In genomic region chr5:142327261-142327660, GRCm38 (mm10) we compare ENCODE assay signal across 9 mouse cellular contexts.
DNase-seq lines count a peak whose midpoint lies in the region; ATAC-seq and TF ChIP-seq lines count a peak whose summit lies in the region.
"Had no signal": no experiment of that assay in that cellular context is flagged by ENCODE, and none has a peak within 500 bp of the region (broad histone marks: within the 10 kb centered on the region; RNA-seq: fewer than 3 reads in every experiment).

No protein-coding gene starts in this region.

- peak; percentile 52 for DNase-seq in 3T3-L1 (ENCODE audit: low read depth, low spot score)
- DNase-seq in ES-CJ7 (ENCODE audit: low read depth, low spot score): peak; percentile 87

- WGBS in intestine, postnatal 0 days: 66% methylated on average over 6 of the region's 6 CpGs
- 76% methylated on average over 6 of the region's 6 CpGs for WGBS in intestine, embryonic 16.5 days
- WGBS in kidney, embryonic 16.5 days: 73% methylated on average over 6 of the region's 6 CpGs

- ATAC-seq in intestine, postnatal 0 days: no peak
- ATAC-seq in intestine, embryonic 16.5 days: no peak
- peak; percentile 68; the same call in 1 of the 2 replicates for ATAC-seq in common myeloid progenitor, adult 5-6 weeks (replicated peaks; ENCODE audit: low read depth, poor library complexity, severe bottlenecking)
- peak; percentile 80 for ATAC-seq in megakaryocyte-erythroid progenitor cell, adult 5-6 weeks (replicated peaks; ENCODE audit: low FRiP score, low TSS enrichment, poor library complexity, severe bottlenecking)
- ATAC-seq in erythroid progenitor cell, adult 5-6 weeks (replicated peaks; ENCODE audit: low FRiP score, poor library complexity, severe bottlenecking): no peak
- ATAC-seq in kidney, embryonic 16.5 days (ENCODE audit: low FRiP score, low TSS enrichment): no peak

- peak; percentile 70 for TF ChIP-seq CTCF in intestine, postnatal 0 days (IDR thresholded peaks at IDR 0.05; ENCODE audit: low read depth)

- no peak overlapping the region for H3K27ac ChIP-seq in intestine, postnatal 0 days (ENCODE audit: low read depth, low read length)
- H3K27ac ChIP-seq in intestine, embryonic 16.5 days (ENCODE audit: low read length): no peak overlapping the region
- no peak overlapping the region for H3K27ac ChIP-seq in kidney, embryonic 16.5 days (ENCODE audit: low read length)
- H3K27ac ChIP-seq: embryonic facial prominence, embryonic 15.5 days had no signal

- H3K27me3 ChIP-seq in intestine, postnatal 0 days (replicated peaks; ENCODE audit: control insufficient read depth, insufficient read depth, low read length): no peaks in the 10 kb centered on the region
- H3K27me3 ChIP-seq in intestine, embryonic 16.5 days (replicated peaks; ENCODE audit: control insufficient read depth, insufficient read depth, low read length): no peaks in the 10 kb centered on the region
- H3K27me3 ChIP-seq in kidney, embryonic 16.5 days (ENCODE audit: insufficient read depth, low read length): no peaks in the 10 kb centered on the region
- H3K27me3 ChIP-seq: embryonic facial prominence, embryonic 15.5 days had no signal

- no peak overlapping the region for H3K4me3 ChIP-seq in intestine, postnatal 0 days (ENCODE audit: low read depth, low read length)
- H3K4me3 ChIP-seq in intestine, embryonic 16.5 days (ENCODE audit: low read length): no peak overlapping the region
- no peak overlapping the region for H3K4me3 ChIP-seq in kidney, embryonic 16.5 days (ENCODE audit: low read length)
- H3K4me3 ChIP-seq: embryonic facial prominence, embryonic 15.5 days had no signal

- no peaks in the 10 kb centered on the region for H3K4me1 ChIP-seq in intestine, postnatal 0 days (replicated peaks; ENCODE audit: control insufficient read depth, insufficient read depth, low read length)
- no peaks in the 10 kb centered on the region for H3K4me1 ChIP-seq in intestine, embryonic 16.5 days (ENCODE audit: control insufficient read depth, insufficient read depth, low read length)
- H3K4me1 ChIP-seq in kidney, embryonic 16.5 days (ENCODE audit: insufficient read depth, low read length): no peaks in the 10 kb centered on the region

- H3K9ac ChIP-seq in intestine, postnatal 0 days (ENCODE audit: low read depth, low read length): no peak overlapping the region
- H3K9ac ChIP-seq in intestine, embryonic 16.5 days (ENCODE audit: low read depth, low read length): no peak overlapping the region
- no peak overlapping the region for H3K9ac ChIP-seq in kidney, embryonic 16.5 days (replicated peaks; ENCODE audit: low read length)
- H3K9ac ChIP-seq: embryonic facial prominence, embryonic 15.5 days had no signal

- no peak overlapping the region for H3K4me2 ChIP-seq in intestine, postnatal 0 days (replicated peaks; ENCODE audit: low read depth)
- no peak overlapping the region for H3K4me2 ChIP-seq in intestine, embryonic 16.5 days (ENCODE audit: low read depth, low read length)
- H3K4me2 ChIP-seq in kidney, embryonic 16.5 days (replicated peaks; ENCODE audit: low read depth, low read length): no peak overlapping the region
- H3K4me2 ChIP-seq: embryonic facial prominence, embryonic 15.5 days had no signal

- H3K36me3 ChIP-seq in intestine, postnatal 0 days (ENCODE audit: control insufficient read depth, insufficient read depth): no peaks in the 10 kb centered on the region
- no peaks in the 10 kb centered on the region for H3K36me3 ChIP-seq in intestine, embryonic 16.5 days (ENCODE audit: control insufficient read depth, insufficient read depth, low read length)
- no peaks in the 10 kb centered on the region for H3K36me3 ChIP-seq in kidney, embryonic 16.5 days (ENCODE audit: insufficient read depth, low read length)
- H3K36me3 ChIP-seq: embryonic facial prominence, embryonic 15.5 days had no signal

- H3K9me3 ChIP-seq in intestine, postnatal 0 days (ENCODE audit: control insufficient read depth): no peaks in the 10 kb centered on the region
- no peaks in the 10 kb centered on the region for H3K9me3 ChIP-seq in intestine, embryonic 16.5 days (ENCODE audit: control insufficient read depth, low read length)
- no peaks in the 10 kb centered on the region for H3K9me3 ChIP-seq in kidney, embryonic 16.5 days (ENCODE audit: low read length)
- H3K9me3 ChIP-seq: embryonic facial prominence, embryonic 15.5 days had no signal

Comparison
In these comparisons a context has a peak if more than half of its experiments do, and no peak if none do; other contexts are left out.
1. ATAC-seq: peak in common myeloid progenitor, adult 5-6 weeks (single experiment) and megakaryocyte-erythroid progenitor cell, adult 5-6 weeks (single experiment); none in intestine, postnatal 0 days (single experiment), intestine, embryonic 16.5 days (single experiment), erythroid progenitor cell, adult 5-6 weeks (single experiment) and kidney, embryonic 16.5 days (single experiment).